Mouse (Mus musculus) small intestine, adult 10 weeks (tissue): Measurements from ENCODE around the gene Gm29735. TPM values are rescaled to one million over a fixed set of nuclear protein-coding genes. Genes with fewer than 3 reads are reported as not detected.

ENCODE experiments used
- polyA plus RNA-seq: library from polyadenylated mRNA; stranded (reverse); fragments of 350-450 nt; fragmentation: Illumina TruSeq; extraction: RNeasy Lipid Tissue Mini Kit (QIAGEN cat#74804); gene quantifications from one replicate; pipeline ENCODE4 v1.2.3, GENCODE M21; 2014; ENCODE audit warnings: low replicate concordance

The Gm29735 gene
- not detected for polyA plus RNA-seq

GRCm38 (mm10) chr7:142157013-142157412 is at the start of gene Gm29735:
Gene Gm29735 (minus strand): TSS chr7:142157113.

GRCm38 (mm10) chr7:142201064-142201463 is 44.2 kb upstream of the Gm29735 start, which contains the start of gene Krtap5-3:
Gene Krtap5-3 (plus strand): TSS chr7:142201364.

GRCm38 (mm10) chr7:142190289-142190688 is 33.4 kb upstream of the Gm29735 start, which contains the start of gene Gm10153:
Gene Gm10153 (minus strand): TSS chr7:142190389.

GRCm38 (mm10) chr7:142175905-142176304 is 19.0 kb upstream of the Gm29735 start, which contains the start of gene Krtap5-2:
Gene Krtap5-2 (minus strand): TSS chr7:142176005.

GRCm38 (mm10) chr7:142165639-142166038 is 8.7 kb upstream of the Gm29735 start, which contains the start of gene Gm4553:
Gene Gm4553 (minus strand): TSS chr7:142165739.

GRCm38 (mm10) chr7:142144507-142144906 is 12.4 kb downstream of the Gm29735 start, which contains the start of gene Gm45337:
Gene Gm45337 (minus strand): TSS chr7:142144607.

GRCm38 (mm10) chr7:142135934-142136333 is 21.0 kb downstream of the Gm29735 start, which contains the start of gene Gm39115:
Gene Gm39115 (minus strand): TSS chr7:142136034.

GRCm38 (mm10) chr7:142120629-142121028 is 36.3 kb downstream of the Gm29735 start, which contains the start of gene Gm45618:
Gene Gm45618 (minus strand): TSS chr7:142120729.

Other genes starting within 250 kb of the Gm29735 start
- 41.7 TPM for gene Tollip, start 238.6 kb downstream of the Gm29735 start, polyA plus RNA-seq
- 0.19 TPM for gene Brsk2, start 207.4 kb downstream of the Gm29735 start, polyA plus RNA-seq
- 6.8 TPM for gene Mob2, start 96.0 kb downstream of the Gm29735 start, polyA plus RNA-seq
- 0.26 TPM for gene Dusp8, start 61.3 kb downstream of the Gm29735 start, polyA plus RNA-seq
- gene Gm45618, start 36.4 kb downstream of the Gm29735 start, polyA plus RNA-seq: not detected
- not detected for gene Gm39115, start 21.1 kb downstream of the Gm29735 start, polyA plus RNA-seq
- gene Gm45337, start 12.5 kb downstream of the Gm29735 start, polyA plus RNA-seq: not detected
- gene Gm4553, start 8.6 kb upstream of the Gm29735 start, polyA plus RNA-seq: not detected
- gene Krtap5-2, start 18.9 kb upstream of the Gm29735 start, polyA plus RNA-seq: not detected
- gene Gm10153, start 33.3 kb upstream of the Gm29735 start, polyA plus RNA-seq: not detected
- not detected for gene Krtap5-3, start 44.3 kb upstream of the Gm29735 start, polyA plus RNA-seq
- gene Gm7579, start 54.7 kb upstream of the Gm29735 start, polyA plus RNA-seq: not detected
- gene Krtap5-5, start 72.9 kb upstream of the Gm29735 start, polyA plus RNA-seq: not detected
- not detected for gene Gm40460, start 84.0 kb upstream of the Gm29735 start, polyA plus RNA-seq
- gene Gm2431, start 101.2 kb upstream of the Gm29735 start, polyA plus RNA-seq: not detected
- not detected for gene Gm4559, start 117.2 kb upstream of the Gm29735 start, polyA plus RNA-seq
- not detected for gene Krtap5-1, start 140.0 kb upstream of the Gm29735 start, polyA plus RNA-seq
- gene Krtap5-4, start 146.4 kb upstream of the Gm29735 start, polyA plus RNA-seq: not detected
- gene Ifitm10, start 216.6 kb upstream of the Gm29735 start, polyA plus RNA-seq: not detected
- 3.2 TPM for gene Gm49369, start 225.6 kb upstream of the Gm29735 start, polyA plus RNA-seq
- gene Ctsd, start 230.9 kb upstream of the Gm29735 start, polyA plus RNA-seq: 5.2 TPM